Comparison of ENCODE assay signal across 19 mouse cellular contexts in the genomic region with DNA sequence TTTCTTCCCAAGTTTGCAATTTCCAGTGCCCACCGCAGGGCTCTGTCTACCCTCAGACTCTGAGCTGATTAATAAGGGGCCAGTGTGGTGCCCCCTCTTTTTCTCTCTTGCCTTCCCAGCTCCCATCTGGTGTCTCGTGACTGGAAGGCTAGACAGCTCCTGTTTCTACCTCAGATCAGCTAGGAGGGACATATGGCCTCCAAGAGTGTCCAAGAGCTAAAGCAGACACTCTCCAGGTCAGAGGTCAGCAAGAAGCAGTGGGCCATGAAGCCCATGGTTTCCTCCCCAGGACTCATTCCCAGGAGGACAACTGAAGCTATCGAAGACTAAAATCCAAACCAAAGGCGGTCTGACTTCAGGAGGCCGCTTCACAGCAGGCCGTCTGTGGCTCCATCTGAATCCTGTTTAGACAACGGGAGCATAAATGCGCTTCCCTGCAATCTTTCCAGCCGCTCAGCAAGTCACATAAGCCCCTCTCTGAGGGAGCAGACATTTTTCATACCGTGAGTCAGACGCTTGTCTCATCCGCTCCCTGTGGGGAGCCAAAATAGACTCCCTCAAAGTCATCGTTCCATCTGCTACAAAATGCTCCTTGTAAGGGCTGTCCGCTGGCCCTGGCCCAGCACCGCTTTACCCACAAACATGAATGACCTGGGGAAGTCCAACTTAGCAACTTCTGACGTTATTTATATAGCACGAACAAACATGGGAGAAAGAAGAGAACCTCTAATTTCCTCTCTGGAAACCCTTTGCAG. TPM values are rescaled to one million over a fixed set of nuclear protein-coding genes. Genes with fewer than 3 reads are reported as not detected.
DNase-seq lines count a peak whose midpoint lies in the region; ATAC-seq and TF ChIP-seq lines count a peak whose summit lies in the region.
"Not testable (repeated sequence)": the region's sequence is repeated elsewhere in the genome, so short reads cannot be mapped to it uniquely, and the experiment has no call there.
"Had no signal": no experiment of that assay in that cellular context is flagged by ENCODE, and none has a peak within 500 bp of the region (broad histone marks: within the 10 kb centered on the region; RNA-seq: fewer than 3 reads in every experiment).

No protein-coding gene starts in this region.

- in situ Hi-C loops in Patski (cut with MboI; ENCODE audit: low pct_unique_long_range_greater_than_20kb), result not testable (repeated sequence)

- not testable (repeated sequence) for H3K4me3 ChIP-seq in forebrain, postnatal 0 days (ENCODE audit: low read depth, low read length); heart, postnatal 0 days (ENCODE audit: low read depth, low read length); kidney, embryonic 15.5 days (replicated peaks); lung, embryonic 16.5 days (ENCODE audit: low read length)

- no CpG with 5 or more reads among the region's 17 CpGs for WGBS in forebrain, postnatal 0 days
- no CpG with 5 or more reads among the region's 17 CpGs for WGBS in heart, postnatal 0 days
- no CpG with 5 or more reads among the region's 17 CpGs for WGBS in kidney, embryonic 15.5 days
- WGBS in lung, embryonic 16.5 days, result no CpG with 5 or more reads among the region's 17 CpGs

- not testable (repeated sequence) for H3K4me1 ChIP-seq in forebrain, postnatal 0 days (ENCODE audit: insufficient read depth); heart, postnatal 0 days (ENCODE audit: control insufficient read depth, insufficient read depth); kidney, embryonic 15.5 days; lung, embryonic 16.5 days (replicated peaks; ENCODE audit: control insufficient read depth, insufficient read depth, low read length)

- TF ChIP-seq CTCF in Patski (IDR thresholded peaks at IDR 0.05); forebrain, postnatal 0 days (IDR thresholded peaks at IDR 0.05; ENCODE audit: low read depth); heart, postnatal 0 days (IDR thresholded peaks at IDR 0.05; ENCODE audit: low read depth): not testable (repeated sequence)

- TF ChIP-seq EP300 in heart, postnatal 0 days (IDR thresholded peaks at IDR 0.05; ENCODE audit: low read depth), result not testable (repeated sequence)

- CTCF ChIA-PET in Patski (lab: Charles Lee), result not testable (repeated sequence)

- H3K9me3 ChIP-seq in forebrain, postnatal 0 days (ENCODE audit: low read length); heart, postnatal 0 days (replicated peaks; ENCODE audit: control insufficient read depth, low read length); kidney, embryonic 15.5 days (replicated peaks); lung, embryonic 16.5 days (ENCODE audit: control insufficient read depth, low read length): not testable (repeated sequence)

- H3K36me3 ChIP-seq in forebrain, postnatal 0 days (ENCODE audit: insufficient read depth); heart, postnatal 0 days (replicated peaks; ENCODE audit: control insufficient read depth, insufficient read depth, low read length); kidney, embryonic 15.5 days; lung, embryonic 16.5 days (ENCODE audit: control insufficient read depth, insufficient read depth, low read length): not testable (repeated sequence)

- not testable (repeated sequence) for H3K9ac ChIP-seq in forebrain, postnatal 0 days; heart, postnatal 0 days (replicated peaks; ENCODE audit: low read depth, low read length); kidney, embryonic 15.5 days; lung, embryonic 16.5 days (ENCODE audit: low read length)

- DNase-seq in Patski (ENCODE audit: low read depth, low spot score); forebrain, postnatal 0 days; heart, postnatal 0 days (ENCODE audit: low spot score): not testable (repeated sequence)

- not testable (repeated sequence) for H3K27me3 ChIP-seq in Patski; forebrain, postnatal 0 days (ENCODE audit: insufficient read depth, low read length); heart, postnatal 0 days (ENCODE audit: control insufficient read depth, insufficient read depth, low read length); kidney, embryonic 15.5 days; lung, embryonic 16.5 days (ENCODE audit: control insufficient read depth, insufficient read depth, low read depth, low read length)

- H3K4me2 ChIP-seq in forebrain, postnatal 0 days (ENCODE audit: low read depth); heart, postnatal 0 days (ENCODE audit: low read depth, low read length); kidney, embryonic 15.5 days; lung, embryonic 16.5 days (ENCODE audit: low read depth, low read length): not testable (repeated sequence)

- not testable (repeated sequence) for H3K27ac ChIP-seq in forebrain, postnatal 0 days (ENCODE audit: low read depth, low read length); heart, postnatal 0 days (ENCODE audit: low read depth); kidney, embryonic 15.5 days; lung, embryonic 16.5 days (ENCODE audit: low read length)

- POLR2A ChIA-PET in Patski (lab: Charles Lee), result not testable (repeated sequence)

- peak; percentile 49 for ATAC-seq in Patski
- ATAC-seq in forebrain, postnatal 0 days, result peak; percentile 16; the same call in 1 of the 2 replicates
- ATAC-seq in heart, postnatal 0 days (ENCODE audit: insufficient read depth, low read depth), result peak; percentile 45; the same call in 1 of the 2 replicates
- ATAC-seq in kidney, embryonic 15.5 days (replicated peaks; ENCODE audit: low FRiP score), result peak; percentile 70
- peak; percentile 38; the same call in 1 of the 2 replicates for ATAC-seq in lung, embryonic 16.5 days (ENCODE audit: low read depth)

RNA-seq across cellular contexts. Expression of a gene that starts 35.4 kb away (rescaled TPM):
- polyA plus RNA-seq in Patski (2021), result 0.06 TPM
- not detected in 2 replicates for total RNA-seq in forebrain, postnatal 0 days (2014; rRNA removed)
- not detected in 2 replicates for polyA plus RNA-seq in forebrain, postnatal 0 days (2015; fragmentation: Nextera tagmentation; extraction: Ambion mirVana)
- total RNA-seq in heart, postnatal 0 days (2014; rRNA removed; ENCODE audit: low replicate concordance), result not detected in 2 replicates
- polyA plus RNA-seq in heart, postnatal 0 days (2015; fragmentation: Nextera tagmentation; extraction: Ambion mirVana), result not detected in 2 replicates
- not detected in 2 replicates for polyA plus RNA-seq in kidney, embryonic 15.5 days (2015; fragmentation: Nextera tagmentation; extraction: Ambion mirVana)
- polyA plus RNA-seq in lung, embryonic 16.5 days (2015; fragmentation: Nextera tagmentation; extraction: Ambion mirVana), result not detected in 2 replicates
- total RNA-seq: CH12.LX had no signal
- polyA plus RNA-seq: brain, embryonic 14.5 days; embryonic facial prominence, embryonic 11.5 days; embryonic facial prominence, embryonic 13.5 days; forebrain, embryonic 11.5 days; forebrain, embryonic 13.5 days; forebrain, embryonic 15.5 days had no signal

RNA-seq across cellular contexts. Expression of a gene that starts 44.6 kb away (rescaled TPM):
- polyA plus RNA-seq in Patski (2021), result not detected
- not detected in 2 replicates for total RNA-seq in forebrain, postnatal 0 days (2014; rRNA removed)
- not detected in 2 replicates for polyA plus RNA-seq in forebrain, postnatal 0 days (2015; fragmentation: Nextera tagmentation; extraction: Ambion mirVana)
- total RNA-seq in heart, postnatal 0 days (2014; rRNA removed; ENCODE audit: low replicate concordance), result not detected in 2 replicates
- 0.04 TPM in 1 of 2 replicates, not detected in the other for polyA plus RNA-seq in heart, postnatal 0 days (2015; fragmentation: Nextera tagmentation; extraction: Ambion mirVana)
- polyA plus RNA-seq in kidney, embryonic 15.5 days (2015; fragmentation: Nextera tagmentation; extraction: Ambion mirVana), result not detected in 2 replicates
- not detected in 2 replicates for polyA plus RNA-seq in lung, embryonic 16.5 days (2015; fragmentation: Nextera tagmentation; extraction: Ambion mirVana)
- total RNA-seq: adrenal gland, adult 2 months; adrenal gland, postnatal 10 days; adrenal gland, postnatal 25 days; adrenal gland, postnatal 4 days; CH12.LX; common myeloid progenitor, adult 5-6 weeks; G1E had no signal
- polyA plus RNA-seq: adrenal gland, adult 2 months; brain, embryonic 14.5 days; CD4-positive, CD25-positive, alpha-beta regulatory T cell, adult 4 months; embryonic facial prominence, embryonic 11.5 days; embryonic facial prominence, embryonic 13.5 days; forebrain, embryonic 11.5 days; forebrain, embryonic 13.5 days; forebrain, embryonic 15.5 days; G1E had no signal

Comparison
In these comparisons a context has a peak if more than half of its experiments do, and no peak if none do; other contexts are left out.
1. ATAC-seq: peak in every context shown above with its lines; median percentile 70 in kidney, embryonic 15.5 days; 49 in Patski; 45 in heart, postnatal 0 days; 38 in lung, embryonic 16.5 days; 16 in forebrain, postnatal 0 days.